Mouse (Mus musculus) layer of hippocampus, postnatal 36 days (tissue): Measurements from ENCODE around the gene Irak2. TPM values are rescaled to one million over a fixed set of nuclear protein-coding genes. Genes with fewer than 3 reads are reported as not detected.
"Not testable (repeated sequence)": the region's sequence is repeated elsewhere in the genome, so short reads cannot be mapped to it uniquely, and the experiment has no call there.

Experiments
- DNase-seq, 2 experiments: peaks; one replicate each; pipeline ENCODE4 v3.0.0; 2022
- total RNA-seq, 2 experiments: library from RNA; stranded (reverse); gene quantifications; 2 replicates each; pipeline ENCODE4 v1.2.3; 2021

Gene Irak2
- total RNA-seq, 2 experiments from 2014 or later, result 15.3 to 24.8 TPM

DNA sequence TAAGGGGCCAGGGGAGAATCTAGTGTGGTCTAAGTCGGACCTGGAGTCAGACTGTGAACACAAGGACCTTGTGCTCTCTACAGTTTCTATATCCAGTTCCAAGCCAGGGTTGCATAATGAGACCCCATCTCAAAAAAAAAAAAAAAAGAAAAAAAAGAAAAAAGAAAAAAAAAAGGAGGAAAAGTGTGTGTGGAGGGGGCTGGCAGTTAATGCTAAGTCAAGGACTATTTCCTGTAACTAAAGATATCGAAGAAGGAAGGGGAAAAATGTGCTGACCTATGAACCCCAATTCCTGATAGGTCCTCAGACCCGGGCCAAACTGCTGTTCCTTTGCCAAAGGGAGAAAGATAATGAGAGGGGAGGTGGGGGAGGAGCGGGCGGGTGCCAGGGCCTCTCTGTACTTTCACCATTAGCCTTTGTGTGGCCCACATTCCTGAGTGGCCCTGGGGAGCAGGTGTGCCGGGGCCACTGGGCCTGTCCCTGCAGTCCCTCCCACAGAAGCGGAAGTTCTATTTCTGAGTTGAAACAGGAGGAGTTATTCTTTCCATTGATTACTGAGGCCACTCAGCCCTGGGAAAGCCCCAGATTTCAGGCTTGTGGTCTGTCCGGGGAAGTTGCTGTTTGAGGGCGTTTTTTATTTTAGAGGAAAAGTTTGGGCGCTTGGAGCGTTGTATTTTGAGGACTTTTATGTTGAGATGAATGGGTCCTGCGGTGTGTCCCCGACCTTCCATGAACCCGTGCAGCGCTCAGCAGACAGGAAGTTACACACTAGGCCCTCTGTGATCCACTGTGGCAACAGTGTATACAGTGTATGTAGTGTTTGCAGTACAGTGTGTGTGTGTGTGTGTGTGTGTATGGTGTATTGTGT lies 30.3 kb downstream of the Irak2 start:
- no peak for DNase-seq

DNA sequence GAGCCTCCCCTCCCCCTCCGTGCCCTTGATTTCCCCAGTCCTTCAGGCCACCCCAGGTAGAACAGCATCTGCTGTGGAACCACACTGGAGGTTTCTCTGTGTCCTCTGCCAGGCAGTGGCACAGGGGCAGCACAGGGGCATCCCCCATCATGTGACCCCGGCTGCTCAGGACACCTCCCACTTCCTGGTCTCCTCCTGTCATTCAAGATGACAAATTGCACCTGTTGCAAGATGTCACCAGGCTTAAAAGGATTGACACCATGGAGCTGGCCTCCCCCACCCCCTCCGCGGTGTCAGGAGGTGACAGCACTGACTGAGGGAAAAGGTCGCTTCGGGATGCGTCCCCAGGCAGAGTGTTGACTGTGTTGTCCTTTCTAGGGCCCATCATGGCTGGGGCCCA lies 31.6 kb downstream of the Irak2 start:
- DNase-seq, result no peak

DNA sequence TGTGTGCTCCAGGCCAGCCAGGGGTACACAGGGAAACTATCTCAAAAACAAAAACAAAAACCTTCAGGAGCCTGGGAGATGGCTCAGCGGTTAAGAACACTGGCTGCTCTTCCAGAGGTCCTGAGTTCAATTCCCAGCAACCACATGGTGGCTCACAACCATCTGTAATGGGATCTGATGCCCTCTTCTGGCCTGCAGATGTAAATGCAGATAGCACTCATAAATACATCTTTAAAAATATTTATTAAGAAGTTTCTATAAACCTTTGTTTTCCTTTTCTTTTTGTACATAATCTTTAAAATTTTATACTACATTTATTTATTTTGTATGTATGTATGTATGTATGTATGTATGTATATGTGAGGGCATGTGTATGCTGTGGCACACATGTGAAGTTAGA lies 33.8 kb downstream of the Irak2 start:
- DNase-seq, result not testable (repeated sequence)

DNA sequence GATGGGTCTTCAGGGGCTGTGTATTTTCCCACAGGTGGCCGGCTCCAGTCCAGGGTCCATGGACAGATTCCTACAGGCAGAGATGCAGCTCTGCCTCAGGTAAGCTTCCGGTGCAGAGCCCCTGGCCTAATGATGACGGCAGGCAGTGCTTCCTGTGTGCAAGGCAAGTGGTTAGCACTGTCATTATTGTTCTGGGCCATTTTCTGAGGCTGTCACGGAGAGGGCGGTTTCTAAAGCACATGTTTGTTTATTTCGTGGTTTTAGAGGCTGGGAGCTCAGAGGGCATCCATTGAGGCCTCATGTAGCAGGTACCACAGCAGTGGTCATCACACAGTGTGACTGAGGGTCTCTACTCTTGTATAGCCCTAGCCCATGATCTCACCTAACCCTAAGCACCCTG lies 34.7 kb downstream of the Irak2 start:
- no peak for DNase-seq

- no peak for DNase-seq
Observed at GRCm38 (mm10) chr6:113675234-113675633, 37.0 kb downstream of the Irak2 start.

DNA sequence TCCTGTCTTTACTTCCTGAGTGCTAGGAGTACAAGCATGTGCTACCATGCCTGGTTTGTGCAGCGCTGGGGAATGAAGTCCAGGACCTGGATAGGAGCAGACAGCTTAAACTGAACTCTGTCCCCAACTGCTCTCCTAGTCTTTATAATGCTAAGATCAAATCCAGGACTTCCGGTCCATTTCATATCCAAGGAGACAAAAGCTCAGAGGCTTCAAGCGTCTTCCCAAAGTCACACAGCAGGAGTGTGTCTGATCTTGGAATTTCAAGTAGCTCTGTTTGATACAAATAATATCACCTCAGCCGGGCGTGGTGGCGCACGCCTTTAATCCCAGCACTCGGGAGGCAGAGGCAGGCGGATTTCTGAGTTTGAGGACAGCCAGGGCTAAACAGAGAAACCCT lies 37.7 kb downstream of the Irak2 start:
- DNase-seq, result no peak

- no peak for DNase-seq
Observed at GRCm38 (mm10) chr6:113677070-113677734, 38.9 kb downstream of the Irak2 start.

DNA sequence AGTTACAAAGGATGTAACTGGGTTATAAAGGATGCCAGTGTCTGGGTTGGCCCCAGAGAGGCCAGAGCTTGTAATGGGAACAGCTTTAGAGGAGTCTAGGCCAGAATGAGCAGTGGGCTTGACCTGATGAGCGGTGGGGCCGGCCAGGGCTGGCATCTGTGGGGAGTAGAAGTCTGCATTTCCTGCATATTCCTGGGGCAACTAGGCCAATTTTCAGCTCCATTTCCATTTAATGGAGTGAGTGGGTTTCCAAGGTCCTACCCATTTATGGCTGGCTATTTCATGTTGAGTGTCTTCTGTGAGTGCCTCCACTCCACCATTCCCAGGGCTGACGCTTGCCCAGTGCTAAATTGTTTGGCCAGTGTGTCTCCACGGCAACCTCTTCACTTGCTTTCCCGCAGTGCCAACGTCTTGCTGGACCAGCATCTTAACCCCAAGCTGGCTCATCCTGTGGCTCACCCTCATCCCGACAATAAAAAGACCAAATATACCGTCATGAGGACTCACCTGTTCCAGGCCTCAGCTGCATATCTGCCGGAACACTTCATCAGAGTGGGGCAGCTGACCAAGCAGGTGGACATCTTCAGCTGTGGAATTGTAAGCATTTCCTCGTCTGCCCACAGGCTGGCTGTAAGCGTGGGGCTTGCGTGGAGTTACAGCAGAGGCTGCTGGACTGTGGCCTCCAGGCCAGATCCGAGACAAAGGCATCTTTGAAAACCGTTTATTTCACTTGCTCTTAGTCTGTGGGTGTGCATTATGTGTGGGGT lies 40.2 kb downstream of the Irak2 start:
- DNase-seq, result peak in 1 of 2 experiments; percentile 33

- no peak for DNase-seq
Observed at GRCm38 (mm10) chr6:113679993-113680566, 41.8 kb downstream of the Irak2 start.

DNA sequence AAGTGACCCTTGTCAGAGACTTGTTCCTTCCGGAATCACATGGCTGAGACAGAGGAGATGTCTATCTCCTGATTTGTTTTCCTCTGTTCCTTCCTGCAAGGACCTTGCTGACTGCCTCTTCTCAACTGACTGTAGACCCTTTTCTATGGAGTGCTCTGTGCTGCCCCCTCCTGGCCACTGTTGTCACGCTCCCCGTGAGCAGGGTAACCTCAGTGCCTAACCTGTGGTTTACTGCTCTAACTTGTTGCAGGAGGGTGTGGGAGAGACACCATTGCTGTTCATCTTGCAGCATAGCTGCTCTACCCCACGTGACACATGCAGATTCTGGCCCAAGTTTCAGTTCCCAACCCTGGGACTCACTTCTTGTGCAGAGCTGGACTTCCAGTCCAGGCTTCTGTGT lies 43.0 kb downstream of the Irak2 start:
- peak; percentile 68 to 76 for DNase-seq

GRCm38 (mm10) chr6:113683081-113683825 lies 45.0 kb downstream of the Irak2 start:
- no peak for DNase-seq

DNA sequence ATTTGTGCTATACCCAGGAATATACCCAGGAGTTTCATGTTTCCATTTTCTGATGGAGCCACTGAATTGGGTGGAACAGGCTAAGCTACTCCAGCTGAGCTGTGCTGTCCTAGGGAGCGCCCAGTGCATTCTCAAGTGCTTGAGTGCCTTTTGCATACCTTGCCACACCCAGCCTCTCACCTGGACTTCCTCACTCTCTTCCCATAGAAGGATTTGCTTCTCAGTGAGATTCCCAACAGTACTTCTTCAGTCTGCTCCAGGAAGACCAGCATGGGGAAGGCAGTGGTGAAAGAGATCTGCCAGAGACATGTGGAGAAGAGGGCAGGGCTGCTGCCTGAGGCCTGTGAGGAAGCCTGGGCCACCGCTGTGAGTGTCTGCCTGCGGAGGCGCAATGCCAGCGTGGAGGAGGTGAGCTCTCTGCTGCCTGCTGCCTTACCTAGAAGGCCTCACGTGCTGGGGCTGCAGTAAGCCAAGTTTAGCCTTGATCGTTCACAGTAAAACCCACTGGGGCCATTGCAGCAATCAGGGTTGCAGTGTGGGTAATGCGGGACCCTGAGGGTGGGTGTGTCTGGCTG lies 48.4 kb downstream of the Irak2 start:
- no peak for DNase-seq

DNA sequence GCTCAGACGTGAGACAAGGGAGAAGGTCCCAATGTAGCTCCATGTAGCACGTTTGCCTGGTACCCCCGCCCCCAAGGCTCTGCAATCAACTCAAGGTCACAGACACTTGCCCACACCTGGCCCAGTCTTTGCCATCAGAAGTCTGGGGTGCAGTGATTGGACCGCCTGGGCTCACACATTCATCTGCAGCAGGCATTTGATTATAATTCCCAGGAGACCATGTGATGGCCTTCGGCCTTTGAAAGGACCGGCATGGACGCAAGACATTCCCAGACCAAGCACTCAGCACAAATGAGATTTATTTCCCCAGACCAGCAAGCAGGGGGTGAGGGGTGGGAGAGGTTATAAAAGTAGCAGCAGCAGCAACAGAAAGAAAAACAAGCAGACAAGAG lies 51.7 kb downstream of the Irak2 start:
- no peak for DNase-seq

- no peak for DNase-seq
Observed at GRCm38 (mm10) chr6:113690400-113691083, 52.3 kb downstream of the Irak2 start.

DNA sequence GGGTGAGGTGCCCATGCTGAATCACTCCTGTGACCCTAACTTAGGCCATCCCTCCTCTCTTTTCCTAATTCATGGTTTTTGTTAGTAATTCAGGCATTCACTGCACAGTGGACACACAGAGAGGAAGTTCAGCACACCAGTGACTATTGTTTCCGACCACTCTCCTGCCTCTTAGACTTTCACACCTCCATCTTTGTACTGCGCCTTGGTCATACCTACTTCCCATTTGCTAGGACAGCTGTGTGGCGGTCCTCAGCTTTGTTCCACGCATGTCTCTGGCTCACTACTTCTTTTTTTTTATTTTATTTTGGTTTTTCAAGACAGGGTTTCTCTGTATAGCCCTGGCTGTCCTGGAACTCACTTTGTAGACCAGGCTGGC lies 52.8 kb downstream of the Irak2 start:
- no peak for DNase-seq

DNA sequence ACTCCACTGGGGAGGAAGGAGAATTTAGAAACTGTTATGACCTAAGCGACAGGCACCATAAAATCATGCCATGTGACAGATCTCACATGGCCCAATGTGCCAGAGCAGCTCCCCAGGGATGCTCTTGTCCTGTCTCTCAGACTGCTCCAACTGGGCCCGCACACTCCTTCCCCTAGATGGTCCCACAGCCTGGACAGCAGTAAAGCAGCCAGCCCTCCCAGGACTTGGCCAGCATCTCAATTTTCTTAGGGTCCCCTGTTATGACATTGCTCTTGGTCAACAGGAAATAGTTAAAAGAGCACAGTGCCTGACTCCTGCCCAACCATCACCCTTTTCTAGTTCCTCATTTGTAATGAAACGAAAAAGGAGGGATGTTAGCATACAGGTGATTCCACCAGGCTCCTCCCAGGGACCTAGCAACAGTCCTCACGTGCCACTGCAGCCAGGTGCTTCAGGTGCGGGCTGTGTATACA lies 54.4 kb downstream of the Irak2 start:
- DNase-seq, result no peak

- no peak for DNase-seq
Observed at GRCm38 (mm10) chr6:113693377-113693776, 55.1 kb downstream of the Irak2 start.

DNA sequence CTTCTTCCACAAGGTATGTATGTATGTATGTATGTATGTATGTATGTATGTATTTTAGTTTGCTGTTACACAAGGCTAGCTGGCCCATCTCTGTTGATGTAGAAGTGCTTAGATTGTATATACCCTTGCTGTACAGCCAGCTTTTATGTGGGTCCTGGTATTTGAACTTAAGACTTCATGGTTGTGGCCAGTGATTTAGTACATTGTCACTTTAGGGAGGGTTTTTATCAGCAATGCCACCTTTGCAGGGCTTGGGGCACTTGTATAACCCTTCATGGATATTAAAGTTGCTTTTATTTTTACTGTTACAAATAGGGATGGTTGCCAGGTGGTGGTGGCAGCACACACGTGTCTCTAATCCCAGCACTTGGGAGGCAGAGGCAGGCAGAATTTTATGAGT lies 56.9 kb downstream of the Irak2 start:
- DNase-seq, result no peak

DNA sequence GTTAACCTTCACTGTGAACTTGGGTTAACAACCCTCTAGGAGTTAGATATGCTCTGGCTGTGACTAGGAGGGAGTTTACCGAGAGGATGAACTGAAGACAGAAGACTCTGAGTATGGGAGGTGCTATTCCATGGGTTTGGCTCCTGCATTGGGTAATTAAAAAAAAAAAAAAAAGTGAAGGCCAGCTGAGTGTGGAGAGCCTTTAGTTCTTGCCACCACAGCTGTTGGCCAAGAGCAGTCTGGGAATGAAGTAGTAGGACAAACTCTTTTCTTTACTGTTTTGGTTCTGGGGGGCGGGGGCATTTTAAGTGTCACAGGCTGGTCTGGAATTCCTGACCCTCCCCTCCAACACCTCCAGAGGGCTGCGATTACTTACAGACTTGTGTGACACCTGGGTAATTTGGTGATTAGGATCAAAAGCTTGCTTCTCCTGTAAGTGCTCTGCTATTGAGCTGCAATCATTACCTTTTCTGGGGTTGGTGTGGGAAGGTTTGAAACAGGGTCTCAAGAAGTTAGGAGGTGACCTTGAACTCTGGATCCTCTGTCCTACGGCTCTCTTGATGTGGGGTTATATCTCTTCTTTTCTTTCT lies 57.6 kb downstream of the Irak2 start:
- no peak for DNase-seq

DNA sequence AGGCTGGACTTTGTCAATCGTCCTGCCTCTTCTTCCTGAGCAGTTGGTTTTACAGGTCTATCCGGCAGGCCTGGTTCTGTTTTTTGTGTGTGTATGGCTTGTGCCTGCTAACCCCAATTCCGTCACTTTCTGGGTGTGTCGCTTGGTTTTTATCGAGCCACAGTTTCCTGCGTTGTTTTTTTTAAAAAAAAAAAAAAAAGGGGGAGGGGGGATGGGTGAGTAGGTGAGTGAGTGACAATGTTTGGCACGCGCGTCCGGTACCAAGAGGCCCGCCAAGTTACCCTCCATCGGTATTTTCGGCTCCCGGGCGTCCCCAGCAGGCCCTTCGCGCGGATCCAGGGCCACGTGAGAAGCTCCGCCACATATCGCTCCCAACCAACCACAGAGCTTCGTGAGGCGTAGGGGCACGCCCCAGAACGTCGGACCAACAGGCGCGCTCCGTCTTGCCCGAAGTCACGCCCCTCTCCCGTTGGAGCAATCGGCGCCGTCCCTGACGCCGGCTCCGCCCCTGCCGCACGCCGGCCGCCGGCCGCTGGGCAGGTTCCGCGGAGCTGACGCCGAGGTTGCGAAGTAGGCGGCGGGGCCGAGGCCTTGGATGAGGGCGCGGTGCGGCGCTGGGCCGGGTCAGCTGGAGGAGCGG lies 58.4 kb downstream of the Irak2 start, which contains the start of gene Tatdn2:
Gene Tatdn2 (plus strand): TSS at position 469 of the 640 bp plus-strand sequence.
- DNase-seq, result peak; percentile 95 to 96
